Mouse (Mus musculus): ENCODE data around the gene Ptpn3. TPM values are rescaled to one million over a fixed set of nuclear protein-coding genes. Genes with fewer than 3 reads are reported as not detected.
"Not testable (repeated sequence)": the region's sequence is repeated elsewhere in the genome, so short reads cannot be mapped to it uniquely, and the experiment has no call there.

Gene Ptpn3
- polyA plus RNA-seq, 1 experiment from 2014 or later = 3.5 TPM

- Histone ChIP-seq H3K4me2 (replicated peaks) (no peak overlapping the region), H3K9me3 (0 out of 2 replicates have a peak, but pooled peaks cover 6% of the 10 kb centered on the region), H3K36me3 (no peaks in the 10 kb centered on the region), H3K9ac (no peak overlapping the region), H3K27ac (no peak overlapping the region), H3K27me3 (no peaks in the 10 kb centered on the region), H3K4me1 (no peaks in the 10 kb centered on the region), H3K4me3 (no peak overlapping the region)
- no peak for ATAC-seq (ENCODE audit: low FRiP score, low read depth)
- WGBS = 65% methylated on average over 2 of the region's 2 CpGs
Observed at GRCm38 (mm10) chr4:57211706-57212105, 89.9 kb downstream of the Ptpn3 start.

DNA sequence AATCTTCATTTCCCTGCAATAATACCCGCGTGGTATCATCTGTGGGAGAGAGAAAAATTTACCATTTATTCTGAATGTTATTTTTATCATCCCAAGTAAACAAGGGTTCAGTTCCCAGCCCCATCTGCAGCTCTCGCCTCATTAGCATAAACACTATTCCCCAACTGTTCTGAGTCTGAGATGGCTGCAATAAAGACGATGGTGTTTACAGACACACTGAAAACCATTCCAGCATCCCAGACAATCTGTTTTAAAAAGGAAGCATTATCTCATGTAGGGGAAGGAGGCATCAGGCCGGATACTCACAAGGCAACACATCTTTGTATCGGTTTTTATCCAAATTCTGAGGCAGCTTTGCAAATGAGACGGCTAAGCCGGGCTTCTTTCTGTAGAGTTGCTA is 95.7 kb downstream of the Ptpn3 start:
- WGBS = 78% methylated on average over 8 of the region's 8 CpGs
- ATAC-seq (ENCODE audit: low FRiP score, low read depth) = no peak

GRCm38 (mm10) chr4:57204780-57205179 is 96.9 kb downstream of the Ptpn3 start:
- no peak overlapping the region for H3K4me3 ChIP-seq
- no peak overlapping the region for H3K4me2 ChIP-seq (replicated peaks)
- no peak for ATAC-seq (ENCODE audit: low FRiP score, low read depth)
- H3K9ac ChIP-seq = no peak overlapping the region
- 0 out of 2 replicates have a peak, but pooled peaks cover 6% of the 10 kb centered on the region for H3K9me3 ChIP-seq
- 80% methylated on average over 11 of the region's 11 CpGs for WGBS
- no peaks in the 10 kb centered on the region for H3K27me3 ChIP-seq
- H3K4me1 ChIP-seq = peaks cover 10% of the 10 kb centered on the region
- no peaks in the 10 kb centered on the region for H3K36me3 ChIP-seq
- no peak overlapping the region for H3K27ac ChIP-seq

More for the DNA sequence above, 95.7 kb downstream of the Ptpn3 start:
- Histone ChIP-seq H3K4me2 (replicated peaks) (no peak overlapping the region), H3K27me3 (no peaks in the 10 kb centered on the region), H3K9me3 (0 out of 2 replicates have a peak, but pooled peaks cover 6% of the 10 kb centered on the region), H3K36me3 (no peaks in the 10 kb centered on the region), H3K9ac (no peak overlapping the region), H3K4me3 (no peak overlapping the region), H3K4me1 (peaks cover 10% of the 10 kb centered on the region), H3K27ac (no peak overlapping the region)

DNA sequence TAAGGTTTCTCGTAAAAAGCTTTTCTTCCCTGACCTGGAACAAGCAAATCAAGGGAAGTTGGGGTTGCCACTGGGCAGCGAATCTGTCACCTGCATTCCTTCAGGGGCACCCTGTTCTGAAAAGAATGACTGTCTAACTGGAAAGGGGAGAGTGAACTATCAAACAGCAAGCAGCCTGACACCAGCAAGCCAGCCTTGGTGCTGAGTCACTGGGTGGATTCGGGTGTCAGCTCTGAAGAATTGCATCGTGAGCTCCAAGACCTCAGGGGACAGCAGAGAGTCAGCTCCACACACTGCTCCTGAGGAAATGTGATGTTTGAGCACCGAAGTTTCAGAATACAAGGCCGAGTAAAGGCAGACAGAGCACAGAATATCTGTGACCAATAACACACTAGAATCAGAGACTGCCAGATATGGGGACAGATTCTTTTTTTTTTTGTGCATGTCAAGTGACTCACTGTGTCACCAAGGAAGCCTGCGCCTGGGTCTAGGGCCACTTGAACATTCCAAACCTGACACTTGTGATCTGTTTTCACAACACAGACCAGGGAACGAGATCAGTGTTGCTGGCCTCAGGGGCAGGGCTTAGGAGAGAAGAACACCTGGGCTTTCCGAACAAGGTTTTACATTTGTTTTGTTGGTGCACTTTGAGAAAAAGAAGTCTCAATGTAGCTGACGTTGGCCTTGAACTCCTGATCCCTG is 98.8 kb downstream of the Ptpn3 start:
- H3K9me3 ChIP-seq = peaks cover 11% of the 10 kb centered on the region
- H3K9ac ChIP-seq = no peak overlapping the region
- peaks cover 6% of the 10 kb centered on the region; the same call in 1 of the 2 replicates for H3K36me3 ChIP-seq
- WGBS = 49% methylated on average over 10 of the region's 10 CpGs
- no peak overlapping the region for H3K4me3 ChIP-seq
- no peaks in the 10 kb centered on the region for H3K27me3 ChIP-seq
- no peak for ATAC-seq (ENCODE audit: low FRiP score, low read depth)
- H3K27ac ChIP-seq = no peak overlapping the region
- H3K4me2 ChIP-seq (replicated peaks) = no peak overlapping the region
- peaks cover 10% of the 10 kb centered on the region for H3K4me1 ChIP-seq

- H3K36me3 ChIP-seq = peaks cover 6% of the 10 kb centered on the region; the same call in 1 of the 2 replicates
- no peak overlapping the region for H3K9ac ChIP-seq
- no peak for ATAC-seq (ENCODE audit: low FRiP score, low read depth)
- WGBS = 23% methylated on average over 7 of the region's 7 CpGs
- peaks cover 10% of the 10 kb centered on the region for H3K4me1 ChIP-seq
- H3K27me3 ChIP-seq = no peaks in the 10 kb centered on the region
- peaks cover 11% of the 10 kb centered on the region for H3K9me3 ChIP-seq
- no peak overlapping the region for H3K27ac ChIP-seq
- H3K4me2 ChIP-seq (replicated peaks) = no peak overlapping the region
- no peak overlapping the region for H3K4me3 ChIP-seq
Observed at GRCm38 (mm10) chr4:57202132-57202531, 99.5 kb downstream of the Ptpn3 start.

GRCm38 (mm10) chr4:57200661-57201060 is 101.0 kb downstream of the Ptpn3 start:
- Histone ChIP-seq H3K4me3 (no peak overlapping the region), H3K36me3 (peaks cover 10% of the 10 kb centered on the region; the same call in 1 of the 2 replicates), H3K27me3 (no peaks in the 10 kb centered on the region), H3K9me3 (peaks cover 11% of the 10 kb centered on the region), H3K9ac (no peak overlapping the region), H3K4me1 (peaks cover 10% of the 10 kb centered on the region), H3K4me2 (replicated peaks) (no peak overlapping the region), H3K27ac (no peak overlapping the region)
- no peak for ATAC-seq (ENCODE audit: low FRiP score, low read depth)
- WGBS = 90% methylated on average over 6 of the region's 6 CpGs

- Histone ChIP-seq H3K36me3 (peaks cover 10% of the 10 kb centered on the region; the same call in 1 of the 2 replicates), H3K4me1 (peaks cover 10% of the 10 kb centered on the region), H3K9me3 (peaks cover 11% of the 10 kb centered on the region)
- WGBS = 93% methylated on average over 20 of the region's 20 CpGs
- not testable (repeated sequence) for H3K9ac ChIP-seq; H3K27ac ChIP-seq; H3K4me3 ChIP-seq; H3K27me3 ChIP-seq; ATAC-seq (ENCODE audit: low FRiP score, low read depth); H3K4me2 ChIP-seq (replicated peaks)
Observed at GRCm38 (mm10) chr4:57198666-57199393, 102.8 kb downstream of the Ptpn3 start.

GRCm38 (mm10) chr4:57191543-57192283 is 109.9 kb downstream of the Ptpn3 start:
- WGBS = 73% methylated on average over 9 of the region's 9 CpGs
- Histone ChIP-seq H3K36me3 (peaks cover 4% of the 10 kb centered on the region; the same call in 1 of the 2 replicates), H3K9me3 (no peaks in the 10 kb centered on the region), H3K4me3 (no peak overlapping the region), H3K9ac (no peak overlapping the region), H3K4me1 (no peaks in the 10 kb centered on the region), H3K4me2 (replicated peaks) (no peak overlapping the region), H3K27ac (no peak overlapping the region), H3K27me3 (no peaks in the 10 kb centered on the region)
- ATAC-seq (ENCODE audit: low FRiP score, low read depth) = no peak

DNA sequence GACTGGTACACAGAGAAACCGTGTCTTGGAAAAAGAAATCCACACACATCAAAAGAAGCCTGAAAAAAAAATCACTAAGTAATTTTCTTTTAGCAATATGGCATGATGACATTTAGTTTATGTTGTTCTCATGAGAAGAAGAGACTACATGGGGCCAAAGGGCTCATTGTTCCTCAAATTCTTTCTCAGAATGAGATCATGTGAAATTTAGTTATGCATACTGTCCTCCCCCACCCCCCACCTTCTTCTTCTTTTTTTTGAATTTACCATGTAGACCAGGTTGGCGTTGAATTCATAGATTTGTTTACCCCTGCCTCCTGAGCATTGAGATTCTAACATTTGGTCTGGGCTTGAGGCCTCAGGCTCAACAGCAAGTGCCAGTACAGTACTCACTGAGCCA is 111.8 kb downstream of the Ptpn3 start:
- peaks cover 8% of the 10 kb centered on the region; the same call in 1 of the 2 replicates for H3K4me1 ChIP-seq
- no peak overlapping the region for H3K4me3 ChIP-seq
- ATAC-seq (ENCODE audit: low FRiP score, low read depth) = no peak
- no peak overlapping the region for H3K9ac ChIP-seq
- no peaks in the 10 kb centered on the region for H3K36me3 ChIP-seq
- no peak overlapping the region for H3K27ac ChIP-seq
- 90% methylated on average over 2 of the region's 2 CpGs for WGBS
- no peak overlapping the region for H3K4me2 ChIP-seq (replicated peaks)
- no peaks in the 10 kb centered on the region for H3K27me3 ChIP-seq
- no peaks in the 10 kb centered on the region for H3K9me3 ChIP-seq

DNA sequence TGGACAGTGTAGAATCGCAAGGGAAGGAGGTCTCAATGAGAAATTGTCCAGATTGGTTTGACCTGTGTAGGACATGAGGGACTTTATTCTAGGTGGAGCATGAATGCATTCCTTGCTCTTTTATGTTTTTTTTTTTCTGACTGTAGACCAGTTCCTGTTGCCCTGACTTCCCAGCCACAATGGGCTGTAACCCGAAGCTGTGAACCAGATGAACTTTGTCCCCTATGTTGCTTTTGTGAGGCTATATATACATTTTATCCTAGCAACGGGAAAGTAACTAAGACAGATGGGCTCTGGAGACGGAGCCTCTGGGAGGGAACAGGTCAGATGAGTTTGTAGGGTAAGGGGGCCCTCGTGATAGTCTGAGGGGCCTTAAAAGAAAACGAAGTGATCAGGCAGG is 115.6 kb downstream of the Ptpn3 start:
- peaks cover 11% of the 10 kb centered on the region; the same call in 1 of the 2 replicates for H3K4me1 ChIP-seq
- ATAC-seq (ENCODE audit: low FRiP score, low read depth) = no peak
- H3K27me3 ChIP-seq = no peaks in the 10 kb centered on the region
- H3K4me2 ChIP-seq (replicated peaks) = no peak overlapping the region
- H3K9me3 ChIP-seq = no peaks in the 10 kb centered on the region
- no peak overlapping the region for H3K27ac ChIP-seq
- WGBS = 25% methylated on average over 6 of the region's 6 CpGs
- H3K9ac ChIP-seq = no peak overlapping the region
- H3K4me3 ChIP-seq = no peak overlapping the region
- H3K36me3 ChIP-seq = no peaks in the 10 kb centered on the region

- no peaks in the 10 kb centered on the region for H3K27me3 ChIP-seq
- H3K27ac ChIP-seq = no peak overlapping the region
- H3K4me1 ChIP-seq = peaks cover 11% of the 10 kb centered on the region; the same call in 1 of the 2 replicates
- H3K4me3 ChIP-seq = no peak overlapping the region
- no peak overlapping the region for H3K4me2 ChIP-seq (replicated peaks)
- H3K36me3 ChIP-seq = no peaks in the 10 kb centered on the region
- 88% methylated on average over 8 of the region's 8 CpGs for WGBS
- ATAC-seq (ENCODE audit: low FRiP score, low read depth) = no peak
- no peaks in the 10 kb centered on the region for H3K9me3 ChIP-seq
- no peak overlapping the region for H3K9ac ChIP-seq
Observed at GRCm38 (mm10) chr4:57185462-57185861, 116.2 kb downstream of the Ptpn3 start.

GRCm38 (mm10) chr4:57183493-57183892 is 118.1 kb downstream of the Ptpn3 start:
- Histone ChIP-seq H3K4me3 (no peak overlapping the region), H3K9ac (no peak overlapping the region), H3K36me3 (no peaks in the 10 kb centered on the region), H3K9me3 (no peaks in the 10 kb centered on the region), H3K27me3 (no peaks in the 10 kb centered on the region), H3K4me2 (replicated peaks) (no peak overlapping the region), H3K27ac (no peak overlapping the region), H3K4me1 (peaks cover 11% of the 10 kb centered on the region; the same call in 1 of the 2 replicates)
- ATAC-seq (ENCODE audit: low FRiP score, low read depth) = peak; percentile 61
- WGBS = 53% methylated on average over 4 of the region's 4 CpGs
